Mouse (Mus musculus): ENCODE results near the gene Trhr2.

GRCm38 (mm10) chr8:122383039-122383438, 22.5 kb upstream of the Trhr2 start:
- TF ChIP-seq CTCF (IDR thresholded peaks at IDR 0.05; ENCODE audit: insufficient read depth, low read depth, low read length) (no peak), POLR2A (IDR thresholded peaks at IDR 0.05; ENCODE audit: insufficient read depth, low read depth, low read length) (no peak)

Data from olfactory bulb, adult 2 months (tissue).